Mouse (Mus musculus) gastrocnemius, postnatal 36 days (tissue): ENCODE data around the gene Slc30a9. TPM values are rescaled to one million over a fixed set of nuclear protein-coding genes. Genes with fewer than 3 reads are reported as not detected.

Experiments
- DNase-seq, 2 experiments: peaks; one replicate each; pipeline ENCODE4 v3.0.0; 2022
- intact Hi-C: fragments of 180-260 bp; cut with DNase I; formaldehyde crosslinking; loops from one replicate; pipeline ENCODE4 v1.15.1; 2025
- total RNA-seq, 2 experiments: library from RNA; stranded (reverse); gene quantifications; 2 replicates each; pipeline ENCODE4 v1.2.3; 2021

Gene Slc30a9
- total RNA-seq, 2 experiments from 2014 or later = 99.1 to 113 TPM

DNA sequence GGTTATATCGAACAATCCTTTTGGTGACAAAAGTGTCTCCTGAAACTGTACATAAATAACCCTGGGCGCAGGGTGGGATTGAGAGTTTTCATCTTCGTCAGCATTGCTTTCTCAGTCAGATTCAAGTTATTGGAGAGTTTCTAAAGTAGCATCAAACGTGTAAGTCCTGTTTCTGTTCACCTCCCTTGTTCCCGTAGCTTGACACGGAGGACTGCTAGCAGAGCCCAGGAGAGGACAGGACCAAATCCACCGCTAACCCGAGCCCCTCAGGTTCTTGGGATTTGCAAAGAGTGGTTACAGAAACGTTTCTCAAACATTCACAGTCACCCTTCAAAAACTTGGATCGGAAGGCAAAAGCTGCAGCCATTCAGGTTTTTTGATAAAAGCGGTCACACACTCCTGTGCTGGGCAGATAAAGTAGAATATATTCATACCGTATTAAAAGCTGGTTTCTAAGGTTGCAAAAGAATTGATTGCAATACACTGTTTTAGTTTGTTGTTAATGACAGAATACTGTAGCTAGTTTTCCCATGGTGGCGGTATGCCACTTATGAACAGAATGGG lies 986 bp downstream of the Slc30a9 start:
- DNase-seq = no peak
- intact Hi-C loops = loop anchor here (5.0 kb wide), 1 partner anchor 45 kb away; the partner anchor contains the start of gene Tmem33

DNA sequence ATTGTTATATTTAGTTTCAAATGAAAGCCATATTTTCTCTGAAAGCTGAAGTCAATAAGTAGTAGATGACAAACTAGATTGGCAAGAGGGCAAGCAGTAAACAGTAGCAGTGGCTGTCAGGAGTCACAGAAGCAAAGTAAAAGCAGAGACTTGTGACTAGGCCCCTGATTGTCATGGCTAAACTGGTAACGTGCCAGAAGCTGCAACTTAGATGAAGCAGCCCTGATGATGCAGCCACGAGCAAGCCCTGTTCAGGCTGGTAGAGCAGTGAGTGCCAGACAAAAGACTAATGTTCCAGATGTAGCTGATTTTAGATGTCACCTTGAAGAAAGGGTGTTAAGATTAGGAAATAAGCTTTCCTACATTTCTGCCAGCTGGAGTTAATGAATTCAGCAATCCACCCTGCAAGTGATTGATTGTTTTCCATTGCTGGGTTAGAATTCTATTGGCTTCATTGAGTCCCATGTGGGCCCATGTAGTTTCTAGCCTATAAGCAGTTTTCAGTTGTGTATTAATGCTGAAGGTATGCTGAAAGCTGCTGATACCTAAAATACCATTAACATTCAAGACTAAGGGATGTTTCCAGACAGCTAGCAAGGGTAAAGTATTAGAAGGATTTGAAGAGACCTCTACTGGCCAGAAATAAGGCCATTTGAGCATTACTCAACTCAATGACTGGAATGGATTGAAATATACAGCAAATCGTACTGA lies 5.2 kb downstream of the Slc30a9 start:
- no peak for DNase-seq
- intact Hi-C loops = no loop called here

- DNase-seq = no peak
- intact Hi-C loops = no loop called here
Measured at GRCm38 (mm10) chr5:67312522-67312851, 5.7 kb downstream of the Slc30a9 start.

DNA sequence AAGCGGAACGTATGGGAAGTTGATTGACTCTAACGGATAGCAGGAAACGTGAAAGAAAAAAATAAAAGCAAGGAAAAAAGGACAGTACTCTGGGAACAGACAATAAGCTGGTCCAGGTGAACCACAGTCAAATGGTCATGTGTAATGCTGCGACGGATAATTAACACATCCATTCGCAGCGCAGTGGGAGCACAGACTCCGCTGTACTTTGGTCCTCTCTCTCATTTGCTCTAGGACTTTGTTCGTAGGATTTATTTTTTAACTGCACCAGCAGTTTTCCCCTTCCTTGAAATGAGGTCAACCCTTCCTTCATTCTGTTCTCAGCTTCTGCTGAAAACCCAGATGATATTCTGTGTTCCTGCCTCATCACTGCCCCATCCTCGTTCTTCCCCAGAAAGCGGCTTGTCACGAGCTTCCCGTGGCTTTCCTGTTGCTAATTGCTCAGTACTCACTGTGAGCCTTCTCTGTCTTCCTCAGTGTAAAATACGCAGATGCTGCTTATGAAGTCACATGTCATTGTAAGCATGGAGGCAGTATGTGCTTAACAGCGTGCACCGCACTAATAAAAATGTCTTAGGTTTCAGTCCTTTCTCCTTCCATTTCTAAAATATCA lies 15.0 kb downstream of the Slc30a9 start:
- intact Hi-C loops = no loop called here
- no peak for DNase-seq

GRCm38 (mm10) chr5:67324032-67324431 lies 17.3 kb downstream of the Slc30a9 start:
- intact Hi-C loops = no loop called here
- no peak for DNase-seq

GRCm38 (mm10) chr5:67340811-67341210 lies 34.1 kb downstream of the Slc30a9 start:
- intact Hi-C loops = no loop called here
- DNase-seq = no peak

GRCm38 (mm10) chr5:67347060-67347459 lies 40.3 kb downstream of the Slc30a9 start:
- no peak for DNase-seq
- intact Hi-C loops = no loop called here

DNA sequence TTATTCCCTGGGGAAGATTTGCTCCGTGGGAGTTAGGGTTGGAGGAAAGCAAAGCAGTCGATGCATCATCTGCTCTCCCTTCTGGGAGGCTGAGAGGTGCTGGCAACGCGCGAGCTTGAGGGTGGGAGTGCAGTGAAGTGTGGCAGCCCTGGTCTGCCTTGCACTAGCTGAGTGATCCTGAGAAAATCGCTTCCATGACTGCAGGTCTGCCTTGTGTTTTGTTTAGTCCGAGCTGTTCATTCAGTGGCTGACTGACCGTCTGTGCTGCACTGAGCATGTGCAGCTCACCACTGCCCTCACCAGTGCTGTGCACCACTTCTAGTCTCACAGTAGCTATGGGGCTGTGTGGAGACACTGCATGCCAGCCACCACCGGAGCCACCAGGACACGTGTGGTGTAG lies 42.2 kb downstream of the Slc30a9 start:
- DNase-seq = no peak
- intact Hi-C loops = no loop called here

DNA sequence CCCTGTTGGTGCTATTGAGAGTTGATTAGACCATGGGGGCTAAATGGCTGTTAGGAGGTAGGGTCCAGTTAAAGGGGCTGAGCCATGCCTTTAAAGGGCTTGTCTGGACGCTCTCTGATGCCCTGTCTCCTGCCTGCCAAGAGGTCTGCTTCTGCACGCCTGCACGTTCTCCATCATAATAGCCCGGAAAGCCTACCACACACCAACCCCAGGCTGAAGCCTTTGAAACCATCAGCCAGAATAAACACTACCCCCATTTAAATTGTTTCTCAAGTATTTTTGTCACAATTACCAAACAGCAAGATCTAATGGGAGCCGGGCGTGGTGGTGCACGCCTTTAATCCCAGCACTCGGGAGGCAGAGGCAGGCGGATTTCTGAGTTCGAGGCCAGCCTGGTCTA lies 55.6 kb downstream of the Slc30a9 start:
- intact Hi-C loops = no loop called here
- no peak for DNase-seq

- DNase-seq = no peak
Measured at GRCm38 (mm10) chr5:67362931-67363330, 56.2 kb downstream of the Slc30a9 start.

DNA sequence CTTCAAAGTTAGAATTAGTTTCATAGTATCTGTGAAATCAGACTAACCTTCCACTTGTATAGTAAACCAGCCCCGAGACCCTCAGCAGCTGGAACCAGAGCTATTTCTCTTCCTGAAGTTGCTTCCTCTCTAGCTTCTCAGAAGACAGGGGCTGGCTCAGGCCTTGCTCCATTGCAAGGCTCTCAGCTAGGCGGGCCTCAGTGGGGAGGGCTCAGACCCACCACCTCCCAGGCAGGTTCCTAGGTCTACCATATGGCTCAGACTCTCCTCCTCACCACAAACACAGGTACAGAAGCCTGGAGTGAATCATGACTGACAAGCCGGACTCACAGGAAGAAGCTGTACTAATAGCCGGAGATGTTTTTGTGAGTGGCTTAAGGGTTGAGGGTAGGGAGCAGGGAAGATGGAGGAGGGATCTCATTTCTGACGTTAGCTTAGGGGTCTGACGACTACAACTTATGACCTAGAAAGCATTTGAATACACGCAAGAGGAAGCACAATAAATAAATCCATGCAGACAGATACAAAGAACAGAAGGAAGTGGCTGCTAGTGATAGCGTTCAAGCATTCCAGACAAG lies 70.4 kb downstream of the Slc30a9 start:
- DNase-seq = no peak
- intact Hi-C loops = no loop called here

More at GRCm38 (mm10) chr5:67362931-67363330, 56.2 kb downstream of the Slc30a9 start:
- intact Hi-C loops = no loop called here

- DNase-seq = no peak
- intact Hi-C loops = no loop called here
Measured at GRCm38 (mm10) chr5:67381690-67382089, 74.9 kb downstream of the Slc30a9 start.

DNA sequence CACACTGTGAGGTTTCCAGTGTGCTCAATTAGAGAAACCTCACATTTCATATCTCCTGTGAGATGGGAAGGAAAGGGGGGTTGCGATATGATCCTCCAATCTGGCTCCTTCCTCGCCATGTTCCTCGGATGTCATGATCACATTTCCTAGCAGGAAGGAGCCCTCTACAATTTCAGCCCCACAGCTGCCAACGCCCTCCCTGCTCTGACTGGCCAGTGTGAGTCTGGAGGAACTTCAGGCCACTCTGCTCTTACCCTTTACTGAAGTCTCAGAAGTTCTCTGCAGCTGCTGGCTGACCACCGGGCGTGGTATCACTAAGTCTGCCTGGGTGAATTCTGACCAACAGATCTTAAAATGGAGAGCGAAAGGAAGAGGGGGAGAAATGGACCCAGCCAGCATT lies 75.8 kb downstream of the Slc30a9 start:
- intact Hi-C loops = no loop called here
- no peak for DNase-seq

DNA sequence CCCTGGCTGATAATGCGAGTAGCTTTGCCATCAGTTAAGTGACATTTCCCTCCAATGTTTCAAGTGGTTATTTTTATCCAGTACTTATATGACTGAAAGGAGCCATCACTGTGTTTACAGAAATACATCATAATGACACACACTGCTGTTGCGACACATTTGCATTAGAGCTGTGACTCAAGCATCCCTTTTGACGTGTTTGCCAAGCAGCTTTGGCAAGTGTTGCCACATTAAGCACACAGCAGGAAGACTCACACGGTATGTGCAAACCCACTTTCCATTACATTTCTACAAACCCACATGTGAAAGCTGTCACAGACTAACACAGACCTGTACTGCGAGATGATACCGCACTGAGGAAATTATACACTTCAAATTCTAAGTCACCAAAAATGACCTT lies 87.2 kb downstream of the Slc30a9 start:
- DNase-seq = no peak
- intact Hi-C loops = no loop called here

GRCm38 (mm10) chr5:67395211-67395851 lies 88.6 kb downstream of the Slc30a9 start:
- DNase-seq = no peak
- intact Hi-C loops = no loop called here

DNA sequence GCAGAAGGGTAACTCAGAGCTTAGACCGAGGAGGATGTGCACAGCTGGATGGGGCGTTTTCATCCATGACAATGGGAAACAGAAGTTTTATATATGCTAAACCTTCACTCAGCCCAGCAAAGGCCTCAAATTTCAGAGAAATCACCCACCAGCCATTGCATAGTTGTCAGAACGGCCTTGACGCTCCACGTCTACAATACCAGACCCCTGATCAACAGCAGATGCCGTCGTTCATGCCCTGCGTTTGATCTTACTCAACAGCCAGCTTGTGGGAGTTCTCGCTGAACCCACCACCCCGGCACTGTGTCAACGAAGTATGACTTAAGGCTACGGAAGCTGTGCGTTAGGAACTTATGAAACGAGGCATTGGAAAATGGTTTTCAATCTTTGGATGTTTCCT lies 90.4 kb downstream of the Slc30a9 start:
- no peak for DNase-seq
- intact Hi-C loops = no loop called here

- intact Hi-C loops = no loop called here
- no peak for DNase-seq
Measured at GRCm38 (mm10) chr5:67399876-67400607, 93.3 kb downstream of the Slc30a9 start.

DNA sequence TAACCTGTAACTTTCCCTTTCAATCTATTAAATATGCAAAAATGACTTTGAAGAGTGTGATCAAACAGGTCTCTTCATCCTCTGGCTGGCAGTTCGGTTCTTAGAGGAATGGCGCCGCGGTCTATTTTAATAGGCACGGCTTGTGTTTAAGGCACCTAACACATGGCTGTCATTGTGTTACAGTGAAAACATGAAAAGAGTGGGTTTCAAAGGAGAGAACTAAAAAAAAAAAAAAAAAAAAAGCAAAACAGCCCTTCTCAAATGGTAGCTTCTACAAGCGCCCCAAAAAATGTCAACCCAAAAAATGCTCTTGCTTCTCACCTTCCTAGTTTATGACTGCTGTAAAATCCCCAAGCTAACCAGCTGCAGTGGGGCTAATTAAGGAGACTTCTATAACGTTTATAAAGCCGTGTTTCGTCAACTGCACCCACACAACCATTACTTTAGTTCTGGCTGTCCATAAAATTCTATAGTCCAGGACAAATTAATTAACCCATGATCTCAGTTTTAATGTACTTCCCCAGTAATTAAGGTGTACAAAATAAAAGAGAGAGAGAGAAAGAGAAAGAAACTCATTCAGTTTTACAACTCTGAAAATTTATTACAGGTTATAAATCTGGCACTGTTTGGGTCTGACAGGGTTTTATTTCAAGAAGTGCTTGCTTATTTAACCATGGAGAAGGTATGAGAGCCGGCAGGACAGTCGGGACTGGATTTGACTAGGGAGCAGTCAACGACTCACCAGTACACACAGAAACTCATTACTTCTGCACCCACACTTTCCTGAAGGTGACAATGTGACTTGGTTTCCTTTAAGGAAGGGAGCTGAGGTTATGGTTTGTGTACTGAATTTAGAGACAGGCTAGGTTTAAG lies 94.1 kb downstream of the Slc30a9 start:
- DNase-seq = no peak
- intact Hi-C loops = no loop called here

GRCm38 (mm10) chr5:67401612-67402011 lies 94.9 kb downstream of the Slc30a9 start:
- intact Hi-C loops = no loop called here
- DNase-seq = no peak

DNA sequence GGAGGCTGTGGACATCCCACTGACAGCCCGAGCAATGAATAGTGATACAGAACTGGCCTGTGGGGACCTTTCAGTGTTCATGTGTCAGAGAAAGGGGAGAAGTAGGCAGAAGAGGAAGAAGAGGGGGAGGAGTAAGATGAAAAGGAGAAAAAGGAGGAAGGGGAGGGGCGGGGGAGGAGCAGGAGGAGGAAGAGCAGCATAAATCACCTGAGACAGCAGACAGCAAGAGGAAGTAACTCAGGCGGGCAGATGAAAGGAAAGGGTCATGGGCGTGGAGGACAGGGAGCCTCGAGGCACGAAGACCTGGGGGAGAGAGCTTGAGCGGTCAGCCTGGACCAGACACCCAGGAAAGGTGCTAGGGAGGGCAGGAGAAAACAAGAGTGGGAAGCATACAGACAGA lies 97.6 kb downstream of the Slc30a9 start:
- intact Hi-C loops = no loop called here
- DNase-seq = no peak
